Mouse (Mus musculus) retina, adult 2 months (tissue): ENCODE results near the gene Usp31.

Experiments used
- DNase-seq: peaks from one replicate; pipeline ENCODE4 v3.0.0-alpha.2; 2012; ENCODE audit warnings: low read depth, low spot score

Usp31 gene

DNA sequence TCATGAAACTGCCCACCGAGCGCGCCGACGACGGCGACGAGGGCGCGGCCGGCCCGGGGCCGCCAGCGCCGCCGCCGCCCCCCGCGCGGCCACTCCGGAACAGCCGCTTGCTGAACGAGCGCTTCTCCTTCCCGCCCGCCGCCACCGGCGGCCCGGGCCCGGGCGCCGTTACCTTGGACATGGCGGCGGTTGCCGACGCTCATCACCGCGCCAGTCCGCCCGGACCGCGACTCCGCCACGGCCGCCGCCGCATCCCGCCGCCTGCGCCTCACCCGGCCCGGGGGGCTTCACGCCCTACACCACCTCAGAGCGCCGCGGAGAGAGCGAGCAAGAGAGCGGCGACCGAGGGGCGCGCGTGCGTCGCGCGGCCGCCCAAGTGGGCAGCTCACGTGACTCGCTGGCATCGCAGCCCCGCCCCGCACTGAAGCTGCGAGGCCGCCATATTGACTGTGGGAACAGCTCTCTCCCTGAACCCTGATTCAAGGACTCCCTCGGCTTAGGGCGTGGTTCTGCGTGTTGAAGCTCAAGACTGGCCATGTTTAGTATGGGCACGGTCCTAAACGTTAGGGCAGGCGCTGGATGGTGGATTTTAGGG lies at the start of gene Usp31:
TSS of gene Usp31 (minus strand) at position 181 of the 595 bp plus-strand sequence.
- DNase-seq: peak; percentile 86

DNA sequence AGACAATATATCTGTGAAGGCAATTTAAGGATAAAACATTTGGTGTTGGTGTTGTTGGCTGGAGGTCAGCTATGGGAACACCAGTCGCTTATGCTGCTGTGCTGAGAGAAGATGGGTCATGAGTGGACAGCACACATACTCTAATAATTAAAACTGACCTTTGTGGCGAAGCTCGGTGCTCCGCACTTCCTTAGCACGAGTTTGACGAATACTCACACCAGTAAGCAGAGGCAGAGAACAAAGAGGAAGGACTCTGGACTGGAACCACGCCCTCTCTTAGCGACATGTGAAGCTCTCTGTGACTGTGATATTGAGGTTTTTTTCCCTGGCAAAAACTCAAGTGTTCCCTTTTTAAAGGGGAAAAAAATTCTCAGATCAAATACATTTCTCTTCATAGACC lies 47.7 kb upstream of the Usp31 start:
- DNase-seq: no peak

DNA sequence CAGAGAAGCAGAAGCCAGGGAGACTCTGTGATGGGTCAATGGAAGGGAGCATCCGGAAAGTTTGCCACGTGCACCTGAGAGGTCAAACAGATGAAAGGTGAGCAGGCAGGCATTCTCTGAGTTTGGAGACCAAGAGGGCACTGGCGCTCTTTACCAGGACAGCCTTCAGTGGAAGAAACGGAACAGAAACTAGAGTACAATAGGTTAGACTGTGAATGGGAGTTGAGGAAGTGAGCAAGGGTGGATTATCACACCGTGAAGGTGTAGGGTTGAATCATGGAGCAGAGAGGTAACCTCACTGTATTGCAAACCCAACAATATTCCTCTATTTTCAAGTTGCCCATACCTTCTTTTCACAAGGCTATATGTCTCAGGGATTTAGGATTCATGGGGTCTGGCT lies 43.2 kb upstream of the Usp31 start:
- DNase-seq: no peak

DNA sequence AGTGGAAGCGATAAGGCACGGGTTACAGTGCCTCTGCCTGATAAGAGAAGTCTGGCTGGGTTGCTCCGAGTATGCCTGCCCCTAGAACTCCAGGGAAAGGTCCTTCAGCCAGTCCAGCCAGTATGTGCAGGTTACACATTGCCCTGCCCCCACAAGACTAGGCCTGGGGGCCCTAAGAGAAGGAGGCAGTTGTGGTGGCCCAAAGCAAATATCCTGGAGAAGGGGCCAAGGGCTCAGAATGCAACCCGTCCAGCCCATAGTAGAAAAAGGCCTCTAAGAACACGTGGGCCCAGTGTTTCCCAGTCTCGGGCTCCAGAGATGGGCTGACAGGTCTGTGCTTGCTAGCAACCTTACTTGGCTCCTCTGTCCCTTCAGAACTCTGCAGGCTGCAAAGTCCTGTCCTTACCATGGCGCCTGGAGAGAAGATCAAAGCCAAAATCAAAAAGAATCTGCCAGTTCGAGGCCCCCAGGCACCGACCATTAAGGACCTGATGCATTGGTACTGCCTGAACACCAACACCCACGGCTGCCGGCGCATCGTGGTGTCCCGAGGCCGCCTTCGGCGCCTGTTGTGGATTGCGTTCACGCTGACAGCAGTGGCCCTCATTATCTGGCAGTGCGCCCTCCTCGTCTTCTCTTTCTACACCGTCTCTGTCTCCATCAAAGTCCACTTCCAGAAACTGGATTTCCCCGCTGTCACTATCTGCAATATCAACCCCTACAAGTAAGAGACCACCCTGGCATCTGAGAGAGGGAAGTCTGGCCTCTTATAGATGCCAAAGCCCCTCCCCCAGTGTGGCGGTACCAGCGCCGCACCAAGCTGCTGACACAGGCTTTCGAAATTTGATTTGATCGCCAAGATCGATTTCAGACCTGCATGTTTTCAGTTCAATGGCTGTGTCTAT lies 30.7 kb upstream of the Usp31 start:
- no peak for DNase-seq

DNA sequence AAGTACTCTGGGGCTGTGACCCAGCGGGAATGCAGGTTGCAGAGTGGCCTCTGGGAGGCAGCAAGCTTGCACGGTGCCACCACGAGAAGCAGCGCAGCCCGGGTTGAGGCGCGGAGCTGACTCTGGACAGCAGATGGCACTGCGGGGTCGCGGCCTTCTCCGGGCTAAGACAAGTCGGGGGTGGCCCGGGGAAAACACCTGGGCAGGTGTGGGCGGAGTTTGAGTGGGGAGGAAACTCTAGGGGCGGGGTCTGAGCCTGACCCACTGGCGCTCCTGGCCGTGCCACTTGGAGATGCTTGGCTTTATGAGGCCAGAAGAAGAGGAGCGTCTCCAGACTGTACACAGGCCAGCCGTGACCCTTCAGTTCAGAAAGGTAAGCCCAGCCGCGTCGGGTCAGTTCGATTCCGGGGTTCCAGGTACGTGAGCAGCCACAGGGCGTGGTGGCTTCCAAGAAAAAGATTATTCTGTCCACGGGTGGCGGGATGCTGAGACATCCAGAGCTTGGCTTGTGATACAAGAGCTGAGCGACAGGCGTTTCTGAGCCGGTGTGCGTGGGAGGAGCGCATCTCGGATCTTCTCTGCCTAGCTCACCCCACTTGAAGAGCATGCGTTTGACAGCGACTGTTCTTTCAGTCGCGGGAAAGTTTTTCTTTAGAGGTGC lies 27.2 kb upstream of the Usp31 start, which contains the start of gene Scnn1g:
TSS of gene Scnn1g (plus strand) at position 309 of the 661 bp plus-strand sequence.
- peak; percentile 53 for DNase-seq

DNA sequence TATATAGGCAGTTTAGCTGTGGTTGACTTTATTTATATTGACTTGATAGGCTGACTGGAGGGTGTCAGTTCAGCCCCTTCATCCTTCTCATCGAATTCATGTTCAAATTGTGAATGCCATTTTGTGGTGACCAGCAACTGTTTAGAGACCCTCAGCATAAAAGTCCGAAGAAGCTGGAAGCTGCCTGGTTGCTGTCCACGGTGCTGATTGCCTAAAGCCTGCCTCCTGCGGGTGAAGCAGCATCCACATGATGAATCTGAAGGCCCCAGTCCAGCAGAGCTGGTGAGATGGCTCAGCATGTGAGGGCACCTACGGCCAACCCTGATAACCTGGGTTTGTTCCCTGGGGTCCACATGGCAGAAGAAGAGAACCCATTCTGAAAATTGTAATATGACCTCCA lies 23.2 kb upstream of the Usp31 start:
- no peak for DNase-seq

DNA sequence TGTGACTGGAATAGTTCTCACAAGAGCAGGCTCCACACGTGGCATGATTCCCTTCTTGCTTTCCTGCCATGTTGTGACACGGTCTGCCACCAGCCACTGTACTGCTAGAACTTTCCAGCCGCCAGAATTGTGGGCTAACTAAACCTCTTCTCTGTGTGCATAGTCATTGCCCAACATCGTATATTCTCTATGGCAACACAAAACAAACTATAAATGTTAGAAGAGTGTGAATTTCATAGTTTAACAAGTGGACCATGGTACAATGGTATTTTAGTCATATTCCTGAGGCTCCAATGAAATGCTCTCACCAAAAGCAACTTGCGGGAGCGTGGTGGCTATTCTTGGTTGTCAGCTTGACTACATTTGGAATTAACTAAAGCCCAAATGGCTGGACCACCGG lies 10.0 kb upstream of the Usp31 start:
- no peak for DNase-seq

DNA sequence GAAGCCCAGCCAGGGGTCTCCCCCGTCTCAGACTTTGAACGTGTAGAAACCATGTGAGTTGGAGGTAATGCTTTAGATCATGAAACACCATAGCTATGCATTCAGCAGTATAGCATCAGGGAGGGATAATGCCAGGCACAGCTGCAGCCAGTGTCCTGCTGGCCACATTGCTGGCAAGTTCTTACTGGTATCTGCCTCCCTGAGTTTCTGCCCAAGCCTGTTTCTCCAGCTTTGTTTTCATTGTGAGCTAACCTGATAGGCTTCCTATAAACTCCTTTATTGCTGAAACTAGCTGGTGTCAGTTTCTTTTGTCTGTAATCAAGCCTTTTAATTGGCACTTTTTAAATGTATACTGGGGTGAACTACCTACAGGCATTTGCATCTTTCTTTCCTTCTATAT lies 4.1 kb upstream of the Usp31 start:
- no peak for DNase-seq

DNA sequence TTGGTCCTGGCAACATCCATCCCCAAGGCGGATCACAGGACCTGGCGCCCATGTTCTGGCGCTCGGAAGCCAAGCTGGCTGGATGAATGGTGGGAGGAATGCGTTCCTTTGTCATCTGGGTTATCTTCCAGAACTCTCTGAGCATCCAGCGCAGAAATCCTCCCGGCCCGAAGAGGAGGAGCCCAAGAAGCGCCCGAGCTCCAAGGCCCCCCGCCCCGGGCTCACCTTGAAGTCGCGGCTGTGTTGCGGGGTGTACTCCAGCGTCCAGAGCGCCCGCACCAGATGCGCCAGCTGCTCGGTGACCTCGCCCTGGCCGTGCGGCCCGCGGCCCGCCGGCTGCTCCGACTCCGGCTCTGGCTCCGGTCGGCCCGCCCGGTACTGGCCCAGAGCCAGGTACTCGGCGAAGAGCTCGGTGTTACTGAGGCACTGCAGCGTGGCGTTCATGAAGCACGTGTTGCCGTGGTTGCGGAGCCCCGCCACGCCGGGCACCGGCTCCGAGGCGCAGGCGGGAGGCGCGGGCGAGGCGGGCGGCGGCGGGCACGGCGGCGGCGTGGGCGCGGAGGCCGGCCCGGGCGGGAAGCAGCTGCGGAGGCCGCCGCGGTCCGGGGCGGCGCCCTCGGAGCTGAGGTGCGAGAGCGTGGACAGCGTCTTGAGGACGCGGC lies 511 bp downstream of the Usp31 start:
- no peak for DNase-seq

DNA sequence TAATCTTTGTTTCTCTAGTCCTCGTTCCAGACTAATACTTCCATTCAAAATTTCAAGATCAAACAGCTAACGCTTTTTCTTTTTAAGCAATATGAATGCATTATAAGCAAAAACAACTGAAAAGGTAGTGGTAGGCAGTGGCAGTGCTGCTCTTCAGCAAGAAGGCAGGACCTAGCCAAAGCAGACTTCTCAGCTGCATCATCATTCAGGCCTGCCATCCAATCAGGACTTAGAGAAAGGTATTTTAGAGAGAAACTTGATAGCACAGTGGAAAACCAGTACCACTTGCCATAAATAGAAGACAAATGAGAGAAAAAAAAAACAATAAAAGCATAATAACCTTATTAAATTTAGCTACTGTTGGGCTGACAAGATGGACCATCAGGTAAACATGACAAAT lies 2.0 kb downstream of the Usp31 start:
- no peak for DNase-seq

DNA sequence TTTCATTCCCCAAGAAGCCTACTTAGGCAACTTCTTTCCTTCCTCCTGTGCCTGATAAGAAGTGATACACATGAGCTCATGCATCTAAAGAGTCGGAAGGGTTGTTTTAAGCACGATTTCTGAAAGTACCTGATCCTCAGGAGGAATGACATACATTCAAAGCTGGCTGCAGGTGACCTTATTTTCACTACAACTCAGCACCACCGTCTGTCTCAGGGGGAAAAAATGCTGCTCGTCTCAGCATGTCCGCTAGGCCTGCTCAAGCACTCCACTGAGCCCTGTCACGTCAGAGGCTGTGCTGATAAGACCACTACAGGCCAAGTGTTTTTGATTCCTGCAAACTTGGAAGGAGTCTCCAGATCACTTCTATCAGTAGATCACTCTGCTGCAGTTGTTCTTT lies 5.1 kb downstream of the Usp31 start:
- no peak for DNase-seq

DNA sequence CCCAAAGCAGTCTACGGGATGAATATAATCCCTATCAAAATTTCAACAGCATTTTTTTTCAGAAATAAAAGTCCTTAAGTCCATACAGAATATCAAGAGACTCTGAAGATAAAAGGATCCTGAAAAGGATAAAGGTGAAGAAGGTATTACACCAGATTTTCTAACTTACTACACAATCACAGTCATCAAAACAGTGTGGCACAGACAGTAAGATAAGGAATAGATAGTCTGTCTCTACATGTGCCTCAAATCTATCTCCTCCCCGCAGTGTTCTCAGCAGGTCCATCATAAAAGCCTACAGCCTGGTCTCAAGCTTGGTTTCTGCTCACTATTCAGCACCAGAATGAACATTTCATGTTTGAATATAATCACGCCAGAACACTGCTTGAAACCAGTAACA lies 6.6 kb downstream of the Usp31 start:
- no peak for DNase-seq

DNA sequence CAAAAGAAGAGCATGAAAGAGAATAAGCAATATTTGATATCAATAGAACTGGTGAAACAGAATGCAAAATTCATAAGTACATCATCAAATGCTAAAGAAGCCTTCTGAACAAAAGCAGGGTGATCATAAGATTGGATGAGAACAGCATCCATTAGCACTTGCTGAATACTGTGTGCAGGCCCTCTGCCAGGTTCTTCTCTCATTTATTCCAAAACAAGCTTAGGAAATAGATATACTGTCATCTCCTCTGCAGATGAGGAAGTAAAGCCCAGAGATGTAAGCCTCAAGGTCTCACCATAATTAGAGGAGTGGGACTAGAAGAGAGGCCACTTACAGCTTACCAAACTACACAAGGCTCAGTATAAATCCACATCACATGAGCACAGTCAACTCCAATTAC lies 7.8 kb downstream of the Usp31 start:
- DNase-seq: no peak

DNA sequence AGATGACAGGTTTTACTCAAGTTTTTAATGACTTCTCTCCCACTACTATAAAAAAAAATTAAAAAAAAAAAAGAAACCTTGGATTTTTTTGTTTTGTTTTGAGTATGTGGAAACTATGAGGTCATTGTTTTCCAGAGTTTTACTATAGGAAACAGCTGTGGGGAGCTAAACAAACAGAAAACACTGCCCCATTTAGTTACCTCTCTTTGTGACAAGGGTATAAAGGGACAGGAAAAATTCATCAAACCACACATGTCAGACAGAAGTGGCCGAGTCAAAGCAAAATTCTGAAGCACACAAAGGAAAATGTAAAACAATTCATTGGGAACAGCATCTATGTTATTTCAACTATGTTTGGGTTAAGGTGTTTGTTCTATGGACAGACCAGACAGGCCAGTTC lies 9.5 kb downstream of the Usp31 start:
- no peak for DNase-seq

DNA sequence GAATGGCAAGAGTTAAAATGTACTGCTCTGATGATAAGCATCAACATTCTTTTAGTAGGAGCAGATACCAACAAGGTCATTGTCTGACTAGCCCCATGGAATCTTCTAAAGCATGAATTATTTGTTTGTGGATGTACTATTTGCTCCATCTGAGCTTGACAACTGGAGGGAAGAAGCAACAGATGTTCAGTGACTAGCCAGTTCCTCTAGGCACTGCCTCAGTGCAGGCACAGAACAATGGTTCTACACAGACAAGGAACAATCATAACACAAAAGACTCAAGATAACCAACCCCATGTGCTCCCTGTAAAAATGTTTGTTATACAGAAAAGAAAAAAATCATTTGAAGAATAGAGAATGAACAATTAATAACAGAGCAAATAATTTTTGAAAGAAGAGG lies 9.9 kb downstream of the Usp31 start:
- DNase-seq: no peak

DNA sequence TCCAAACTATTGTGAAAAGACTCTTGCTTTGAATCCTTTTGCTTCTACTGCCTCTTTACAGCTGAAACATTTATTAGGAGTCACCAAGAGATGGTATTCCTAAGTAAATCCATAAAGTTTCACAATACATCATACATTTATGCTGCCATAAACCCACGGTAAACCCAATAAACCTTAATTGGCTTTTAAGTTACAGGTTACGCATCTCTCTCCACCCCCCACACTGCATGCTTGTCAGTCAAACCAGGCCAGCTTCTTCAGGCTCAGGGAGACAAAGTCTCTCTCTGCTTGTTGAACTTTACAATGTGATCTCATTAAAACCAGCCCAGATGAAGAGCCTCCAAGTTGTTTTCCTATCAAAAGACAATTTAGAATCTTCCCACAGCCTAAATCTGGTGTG lies 15.2 kb downstream of the Usp31 start:
- DNase-seq: no peak

DNA sequence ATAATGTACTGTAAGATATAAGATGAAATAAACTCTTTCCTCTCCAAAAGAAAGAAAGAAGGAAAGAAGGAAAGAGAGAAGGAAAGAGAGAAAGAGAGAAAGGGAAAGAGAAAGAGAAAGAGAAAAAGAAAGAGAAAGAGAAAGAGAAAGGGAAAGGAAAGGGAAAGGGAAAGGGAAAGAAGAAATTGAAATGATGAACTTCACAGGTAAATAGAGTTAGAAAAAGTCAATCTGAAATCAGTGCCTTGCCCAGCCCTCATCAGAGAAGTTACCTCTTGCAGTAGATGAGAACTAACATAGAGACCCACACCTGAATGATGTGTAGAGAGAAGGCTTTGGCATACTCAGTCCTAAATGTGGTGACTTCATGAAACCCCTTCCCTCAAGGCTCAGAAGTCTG lies 17.7 kb downstream of the Usp31 start:
- no peak for DNase-seq

DNA sequence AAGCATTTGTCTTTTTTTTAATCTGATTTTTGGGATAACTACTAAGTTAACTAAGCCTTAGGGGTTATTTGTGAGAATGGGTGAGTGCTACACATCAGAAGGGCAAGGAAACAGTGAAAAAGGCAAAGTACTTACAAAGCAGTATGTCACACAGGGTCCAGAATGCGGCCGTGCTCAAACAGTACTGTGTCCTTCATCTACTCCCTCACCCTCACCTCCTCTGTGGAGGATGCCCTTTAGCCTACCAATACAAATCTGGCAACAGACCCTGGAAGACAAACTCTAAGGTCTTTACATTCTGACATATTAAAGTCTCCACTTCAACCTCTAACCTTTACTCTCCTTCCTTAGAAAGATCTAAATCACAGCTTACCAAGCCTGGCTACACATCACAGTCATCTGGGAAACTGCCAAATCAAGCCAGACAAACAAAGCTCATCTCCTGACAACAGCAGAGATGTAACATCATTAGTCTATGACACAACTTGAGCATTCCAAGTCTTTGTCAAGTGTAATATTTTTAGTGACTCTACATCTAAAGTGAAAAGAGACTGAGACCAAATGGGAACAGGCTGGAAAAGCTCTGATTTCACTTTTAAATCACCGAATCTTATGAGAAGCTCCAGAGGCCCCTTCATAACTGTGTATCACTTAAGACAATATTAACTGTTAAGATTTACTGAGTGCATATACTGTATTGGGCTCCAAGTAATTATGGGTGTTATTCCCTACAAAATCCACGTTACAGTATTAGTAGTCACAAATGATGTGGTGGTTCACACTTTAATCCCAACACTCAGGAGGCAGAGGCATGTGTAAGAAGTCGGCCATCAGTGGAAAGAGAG lies 21.7 kb downstream of the Usp31 start:
- no peak for DNase-seq

DNA sequence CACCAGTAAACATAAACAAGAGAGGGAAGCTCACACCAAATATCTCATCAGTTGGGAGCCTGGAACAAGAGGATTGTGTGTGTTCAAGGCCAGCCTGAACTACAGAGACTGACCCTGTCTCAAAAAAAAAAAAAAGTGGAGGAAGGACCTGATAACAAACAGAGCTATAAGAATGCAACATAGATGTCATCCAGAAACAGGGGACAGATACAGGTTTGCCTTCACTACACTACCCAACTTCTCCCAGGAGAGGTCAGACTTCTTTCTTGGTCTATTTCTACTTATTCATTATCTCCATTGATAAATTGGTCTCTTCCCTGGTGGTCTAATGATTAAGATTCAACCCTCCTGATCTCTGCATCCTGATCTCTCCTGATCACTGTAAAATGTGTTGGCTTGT lies 25.9 kb downstream of the Usp31 start:
- no peak for DNase-seq

DNA sequence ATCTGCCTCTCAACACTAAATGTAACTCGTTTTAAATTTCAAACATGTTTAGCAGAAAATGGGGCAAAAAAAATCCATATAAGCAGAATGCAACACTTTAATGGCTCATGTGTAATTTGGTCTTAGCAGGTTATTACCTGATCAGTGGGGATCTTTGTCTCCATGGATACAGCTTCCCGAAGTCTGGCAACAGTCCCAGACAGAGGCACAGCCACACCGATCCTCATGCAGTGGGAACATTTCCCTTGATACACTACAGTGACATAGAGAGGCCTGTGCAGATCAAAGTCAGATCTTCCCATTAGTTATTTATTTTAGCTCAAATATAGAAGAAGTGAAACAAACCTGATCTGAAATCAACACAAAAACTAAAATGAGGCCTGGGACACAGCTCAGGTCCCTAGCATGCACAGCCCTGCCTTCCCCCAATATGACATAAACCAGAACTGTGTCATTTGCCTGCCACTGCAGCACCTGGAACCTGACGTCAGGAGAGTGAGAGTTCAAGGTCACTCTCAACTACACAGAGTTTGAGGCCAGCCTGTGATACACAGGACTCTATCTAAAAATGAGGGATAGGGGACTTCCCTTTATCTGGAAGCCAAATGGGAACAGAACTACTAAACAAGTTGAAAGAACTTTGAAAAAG lies 29.8 kb downstream of the Usp31 start:
- no peak for DNase-seq

DNA sequence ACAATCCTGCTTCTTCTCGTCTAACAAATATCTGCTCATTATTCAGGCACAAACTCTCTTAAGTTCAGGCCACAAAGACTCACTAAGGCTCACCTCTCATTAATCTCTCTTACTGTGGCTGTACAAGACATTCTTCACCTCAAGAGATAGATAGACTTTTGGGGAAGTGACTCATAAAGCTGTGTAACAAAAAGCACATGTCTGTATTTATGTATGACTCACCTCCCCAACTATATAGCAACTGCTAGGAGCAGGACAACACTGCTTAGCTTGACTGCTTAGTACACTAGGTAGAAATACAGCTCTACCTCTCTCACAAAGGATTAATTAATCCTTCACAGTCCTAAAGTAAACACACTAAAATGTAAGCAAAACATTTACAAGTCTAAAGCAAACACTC lies 46.3 kb downstream of the Usp31 start:
- DNase-seq: no peak
